Mouse (Mus musculus): ENCODE measurements around the gene Ank3. TPM values are rescaled to one million over a fixed set of nuclear protein-coding genes. Genes with fewer than 3 reads are reported as not detected.

Gene Ank3
- polyA plus RNA-seq, 1 experiment from 2014 or later, result 47.6 TPM

GRCm38 (mm10) chr10:69790606-69791005, 392.0 kb downstream of the Ank3 start:
- Histone ChIP-seq H3K36me3 (ENCODE audit: insufficient read depth, low read length) (no peaks in the 10 kb centered on the region), H3K4me3 (ENCODE audit: low read length) (no peak overlapping the region), H3K4me2 (replicated peaks; ENCODE audit: low read depth, low read length) (no peak overlapping the region), H3K27ac (ENCODE audit: low read length) (no peak overlapping the region), H3K9me3 (ENCODE audit: low read length) (no peaks in the 10 kb centered on the region), H3K9ac (replicated peaks; ENCODE audit: low read length) (no peak overlapping the region), H3K4me1 (ENCODE audit: insufficient read depth, low read length) (peaks cover 15% of the 10 kb centered on the region), H3K27me3 (ENCODE audit: insufficient read depth, low read length) (no peaks in the 10 kb centered on the region)
- 62% methylated on average over 4 of the region's 4 CpGs for WGBS
- ATAC-seq (ENCODE audit: low FRiP score, low TSS enrichment), result no peak

- no peaks in the 10 kb centered on the region for H3K36me3 ChIP-seq (ENCODE audit: insufficient read depth, low read length)
- H3K27me3 ChIP-seq (ENCODE audit: insufficient read depth, low read length), result no peaks in the 10 kb centered on the region
- WGBS, result 44% methylated on average over 7 of the region's 7 CpGs
- peaks cover 2% of the 10 kb centered on the region; the same call in 1 of the 2 replicates for H3K4me1 ChIP-seq (ENCODE audit: insufficient read depth, low read length)
- no peaks in the 10 kb centered on the region for H3K9me3 ChIP-seq (ENCODE audit: low read length)
- H3K9ac ChIP-seq (replicated peaks; ENCODE audit: low read length), result no peak overlapping the region
- no peak for ATAC-seq (ENCODE audit: low FRiP score, low TSS enrichment)
- no peak overlapping the region for H3K4me2 ChIP-seq (replicated peaks; ENCODE audit: low read depth, low read length)
- H3K4me3 ChIP-seq (ENCODE audit: low read length), result no peak overlapping the region
- H3K27ac ChIP-seq (ENCODE audit: low read length), result no peak overlapping the region
Measured at GRCm38 (mm10) chr10:69791951-69792350, 393.4 kb downstream of the Ank3 start.

- H3K9me3 ChIP-seq (ENCODE audit: low read length), result no peaks in the 10 kb centered on the region
- H3K36me3 ChIP-seq (ENCODE audit: insufficient read depth, low read length), result no peaks in the 10 kb centered on the region
- no peak overlapping the region for H3K9ac ChIP-seq (replicated peaks; ENCODE audit: low read length)
- H3K4me3 ChIP-seq (ENCODE audit: low read length), result no peak overlapping the region
- no peaks in the 10 kb centered on the region for H3K4me1 ChIP-seq (ENCODE audit: insufficient read depth, low read length)
- no peak for ATAC-seq (ENCODE audit: low FRiP score, low TSS enrichment)
- H3K4me2 ChIP-seq (replicated peaks; ENCODE audit: low read depth, low read length), result no peak overlapping the region
- no peaks in the 10 kb centered on the region for H3K27me3 ChIP-seq (ENCODE audit: insufficient read depth, low read length)
- H3K27ac ChIP-seq (ENCODE audit: low read length), result no peak overlapping the region
- WGBS, result 85% methylated on average over 9 of the region's 9 CpGs
Measured at GRCm38 (mm10) chr10:69792400-69792799, 393.8 kb downstream of the Ank3 start.

GRCm38 (mm10) chr10:69793079-69793478, 394.5 kb downstream of the Ank3 start:
- H3K27me3 ChIP-seq (ENCODE audit: insufficient read depth, low read length), result no peaks in the 10 kb centered on the region
- ATAC-seq (ENCODE audit: low FRiP score, low TSS enrichment), result no peak
- H3K36me3 ChIP-seq (ENCODE audit: insufficient read depth, low read length), result no peaks in the 10 kb centered on the region
- no peak overlapping the region for H3K4me3 ChIP-seq (ENCODE audit: low read length)
- H3K4me2 ChIP-seq (replicated peaks; ENCODE audit: low read depth, low read length), result no peak overlapping the region
- H3K27ac ChIP-seq (ENCODE audit: low read length), result no peak overlapping the region
- 44% methylated on average over 9 of the region's 9 CpGs for WGBS
- no peaks in the 10 kb centered on the region for H3K9me3 ChIP-seq (ENCODE audit: low read length)
- no peaks in the 10 kb centered on the region for H3K4me1 ChIP-seq (ENCODE audit: insufficient read depth, low read length)
- H3K9ac ChIP-seq (replicated peaks; ENCODE audit: low read length), result no peak overlapping the region

GRCm38 (mm10) chr10:69795656-69796055, 397.1 kb downstream of the Ank3 start:
- no peak for ATAC-seq (ENCODE audit: low FRiP score, low TSS enrichment)
- Histone ChIP-seq H3K9me3 (ENCODE audit: low read length) (no peaks in the 10 kb centered on the region), H3K4me2 (replicated peaks; ENCODE audit: low read depth, low read length) (no peak overlapping the region), H3K27me3 (ENCODE audit: insufficient read depth, low read length) (no peaks in the 10 kb centered on the region), H3K4me3 (ENCODE audit: low read length) (no peak overlapping the region), H3K36me3 (ENCODE audit: insufficient read depth, low read length) (no peaks in the 10 kb centered on the region), H3K9ac (replicated peaks; ENCODE audit: low read length) (no peak overlapping the region), H3K4me1 (ENCODE audit: insufficient read depth, low read length) (no peaks in the 10 kb centered on the region), H3K27ac (ENCODE audit: low read length) (no peak overlapping the region)
- 68% methylated on average over 3 of the region's 3 CpGs for WGBS

- Histone ChIP-seq H3K9ac (replicated peaks; ENCODE audit: low read length) (no peak overlapping the region), H3K36me3 (ENCODE audit: insufficient read depth, low read length) (no peaks in the 10 kb centered on the region), H3K4me1 (ENCODE audit: insufficient read depth, low read length) (no peaks in the 10 kb centered on the region), H3K9me3 (ENCODE audit: low read length) (no peaks in the 10 kb centered on the region), H3K27ac (ENCODE audit: low read length) (no peak overlapping the region), H3K27me3 (ENCODE audit: insufficient read depth, low read length) (no peaks in the 10 kb centered on the region), H3K4me3 (ENCODE audit: low read length) (no peak overlapping the region), H3K4me2 (replicated peaks; ENCODE audit: low read depth, low read length) (no peak overlapping the region)
- no peak for ATAC-seq (ENCODE audit: low FRiP score, low TSS enrichment)
- WGBS, result 55% methylated on average over 8 of the region's 8 CpGs
Measured at GRCm38 (mm10) chr10:69796421-69796886, 397.9 kb downstream of the Ank3 start.

GRCm38 (mm10) chr10:69803135-69803756, 404.7 kb downstream of the Ank3 start:
- no peak overlapping the region for H3K9ac ChIP-seq (replicated peaks; ENCODE audit: low read length)
- H3K4me3 ChIP-seq (ENCODE audit: low read length), result no peak overlapping the region
- no peaks in the 10 kb centered on the region for H3K9me3 ChIP-seq (ENCODE audit: low read length)
- ATAC-seq (ENCODE audit: low FRiP score, low TSS enrichment), result no peak
- H3K27ac ChIP-seq (ENCODE audit: low read length), result no peak overlapping the region
- no peak overlapping the region for H3K4me2 ChIP-seq (replicated peaks; ENCODE audit: low read depth, low read length)
- H3K36me3 ChIP-seq (ENCODE audit: insufficient read depth, low read length), result no peaks in the 10 kb centered on the region
- 88% methylated on average over 14 of the region's 14 CpGs for WGBS
- H3K4me1 ChIP-seq (ENCODE audit: insufficient read depth, low read length), result no peaks in the 10 kb centered on the region
- H3K27me3 ChIP-seq (ENCODE audit: insufficient read depth, low read length), result no peaks in the 10 kb centered on the region

- H3K9me3 ChIP-seq (ENCODE audit: low read length), result no peaks in the 10 kb centered on the region
- no peak overlapping the region for H3K4me2 ChIP-seq (replicated peaks; ENCODE audit: low read depth, low read length)
- H3K9ac ChIP-seq (replicated peaks; ENCODE audit: low read length), result no peak overlapping the region
- H3K27me3 ChIP-seq (ENCODE audit: insufficient read depth, low read length), result no peaks in the 10 kb centered on the region
- H3K36me3 ChIP-seq (ENCODE audit: insufficient read depth, low read length), result peaks cover 8% of the 10 kb centered on the region; the same call in 1 of the 2 replicates
- H3K27ac ChIP-seq (ENCODE audit: low read length), result no peak overlapping the region
- no peaks in the 10 kb centered on the region for H3K4me1 ChIP-seq (ENCODE audit: insufficient read depth, low read length)
- ATAC-seq (ENCODE audit: low FRiP score, low TSS enrichment), result no peak
- H3K4me3 ChIP-seq (ENCODE audit: low read length), result no peak overlapping the region
- 69% methylated on average over 6 of the region's 6 CpGs for whole genome bisulfite sequencing
Measured at GRCm38 (mm10) chr10:69804613-69805012, 406.0 kb downstream of the Ank3 start.

GRCm38 (mm10) chr10:69810785-69811184, 412.2 kb downstream of the Ank3 start:
- H3K27ac ChIP-seq (ENCODE audit: low read length), result no peak overlapping the region
- no peak overlapping the region for H3K4me3 ChIP-seq (ENCODE audit: low read length)
- peaks cover 10% of the 10 kb centered on the region; the same call in 1 of the 2 replicates for H3K36me3 ChIP-seq (ENCODE audit: insufficient read depth, low read length)
- H3K9ac ChIP-seq (replicated peaks; ENCODE audit: low read length), result no peak overlapping the region
- no peaks in the 10 kb centered on the region for H3K27me3 ChIP-seq (ENCODE audit: insufficient read depth, low read length)
- ATAC-seq (ENCODE audit: low FRiP score, low TSS enrichment), result no peak
- 79% methylated on average over 8 of the region's 8 CpGs for WGBS
- no peaks in the 10 kb centered on the region for H3K9me3 ChIP-seq (ENCODE audit: low read length)
- H3K4me2 ChIP-seq (replicated peaks; ENCODE audit: low read depth, low read length), result no peak overlapping the region
- no peaks in the 10 kb centered on the region for H3K4me1 ChIP-seq (ENCODE audit: insufficient read depth, low read length)

GRCm38 (mm10) chr10:69813823-69814522, 415.4 kb downstream of the Ank3 start:
- Histone ChIP-seq H3K4me1 (ENCODE audit: insufficient read depth, low read length) (no peaks in the 10 kb centered on the region), H3K4me2 (replicated peaks; ENCODE audit: low read depth, low read length) (no peak overlapping the region), H3K27me3 (ENCODE audit: insufficient read depth, low read length) (no peaks in the 10 kb centered on the region), H3K4me3 (ENCODE audit: low read length) (no peak overlapping the region), H3K36me3 (ENCODE audit: insufficient read depth, low read length) (0 out of 2 replicates have a peak, but pooled peaks cover 6% of the 10 kb centered on the region), H3K9me3 (ENCODE audit: low read length) (no peaks in the 10 kb centered on the region), H3K27ac (ENCODE audit: low read length) (no peak overlapping the region), H3K9ac (replicated peaks; ENCODE audit: low read length) (no peak overlapping the region)
- no peak for ATAC-seq (ENCODE audit: low FRiP score, low TSS enrichment)
- 68% methylated on average over 6 of the region's 6 CpGs for WGBS
